Mouse (Mus musculus) ES-CJ7 (cell line): ENCODE data around the gene Fmn2.

Experiments used
- DNase-seq: peaks from one replicate; pipeline ENCODE4 v3.0.0; 2011; ENCODE audit warnings: low read depth, low spot score

Gene Fmn2

GRCm38 (mm10) chr1:174557211-174557610, 55.6 kb downstream of the Fmn2 start:
- no peak for DNase-seq

GRCm38 (mm10) chr1:174557841-174558240, 56.2 kb downstream of the Fmn2 start:
- no peak for DNase-seq

GRCm38 (mm10) chr1:174558488-174558887, 56.9 kb downstream of the Fmn2 start:
- DNase-seq: no peak

- DNase-seq: no peak
These were observed 62.9 kb downstream of the Fmn2 start for GRCm38 (mm10) chr1:174564561-174564960.

- DNase-seq: no peak
These were observed 67.0 kb downstream of the Fmn2 start for GRCm38 (mm10) chr1:174568609-174569008.

- DNase-seq: peak; percentile 33
These were observed 90.9 kb downstream of the Fmn2 start for GRCm38 (mm10) chr1:174592420-174592980.

- peak; percentile 57 for DNase-seq
These were observed 93.4 kb downstream of the Fmn2 start for GRCm38 (mm10) chr1:174594989-174595388.

GRCm38 (mm10) chr1:174597495-174597894, 95.9 kb downstream of the Fmn2 start:
- no peak for DNase-seq

- DNase-seq: no peak
These were observed 96.6 kb downstream of the Fmn2 start for GRCm38 (mm10) chr1:174598226-174598625.

- no peak for DNase-seq
These were observed 98.4 kb downstream of the Fmn2 start for GRCm38 (mm10) chr1:174600041-174600440.

GRCm38 (mm10) chr1:174600620-174601019, 99.0 kb downstream of the Fmn2 start:
- no peak for DNase-seq

- no peak for DNase-seq
These were observed 115.7 kb downstream of the Fmn2 start for GRCm38 (mm10) chr1:174617368-174617767.

GRCm38 (mm10) chr1:174621512-174621911, 119.9 kb downstream of the Fmn2 start:
- DNase-seq: no peak

GRCm38 (mm10) chr1:174623054-174623453, 121.4 kb downstream of the Fmn2 start:
- no peak for DNase-seq

- DNase-seq: no peak
These were observed 128.4 kb downstream of the Fmn2 start for GRCm38 (mm10) chr1:174630074-174630473.

- DNase-seq: no peak
These were observed 134.7 kb downstream of the Fmn2 start for GRCm38 (mm10) chr1:174636291-174636690.

- DNase-seq: no peak
These were observed 136.0 kb downstream of the Fmn2 start for GRCm38 (mm10) chr1:174637564-174638085.

GRCm38 (mm10) chr1:174640901-174641300, 139.3 kb downstream of the Fmn2 start:
- no peak for DNase-seq

- DNase-seq: no peak
These were observed 141.9 kb downstream of the Fmn2 start for GRCm38 (mm10) chr1:174643431-174644010.

GRCm38 (mm10) chr1:174649421-174649826, 147.8 kb downstream of the Fmn2 start:
- DNase-seq: no peak

GRCm38 (mm10) chr1:174654565-174654964, 152.9 kb downstream of the Fmn2 start:
- DNase-seq: no peak

- no peak for DNase-seq
These were observed 153.7 kb downstream of the Fmn2 start for GRCm38 (mm10) chr1:174655354-174655753.

- DNase-seq: no peak
These were observed 154.9 kb downstream of the Fmn2 start for GRCm38 (mm10) chr1:174656554-174656953.
